Mouse (Mus musculus) heart, adult 11 months (tissue): Measurements from ENCODE around the gene Rpl10.

Experiments used
- DNase-seq: peaks from one replicate; pipeline ENCODE4 v3.0.0; 2022

Rpl10 gene

DNA sequence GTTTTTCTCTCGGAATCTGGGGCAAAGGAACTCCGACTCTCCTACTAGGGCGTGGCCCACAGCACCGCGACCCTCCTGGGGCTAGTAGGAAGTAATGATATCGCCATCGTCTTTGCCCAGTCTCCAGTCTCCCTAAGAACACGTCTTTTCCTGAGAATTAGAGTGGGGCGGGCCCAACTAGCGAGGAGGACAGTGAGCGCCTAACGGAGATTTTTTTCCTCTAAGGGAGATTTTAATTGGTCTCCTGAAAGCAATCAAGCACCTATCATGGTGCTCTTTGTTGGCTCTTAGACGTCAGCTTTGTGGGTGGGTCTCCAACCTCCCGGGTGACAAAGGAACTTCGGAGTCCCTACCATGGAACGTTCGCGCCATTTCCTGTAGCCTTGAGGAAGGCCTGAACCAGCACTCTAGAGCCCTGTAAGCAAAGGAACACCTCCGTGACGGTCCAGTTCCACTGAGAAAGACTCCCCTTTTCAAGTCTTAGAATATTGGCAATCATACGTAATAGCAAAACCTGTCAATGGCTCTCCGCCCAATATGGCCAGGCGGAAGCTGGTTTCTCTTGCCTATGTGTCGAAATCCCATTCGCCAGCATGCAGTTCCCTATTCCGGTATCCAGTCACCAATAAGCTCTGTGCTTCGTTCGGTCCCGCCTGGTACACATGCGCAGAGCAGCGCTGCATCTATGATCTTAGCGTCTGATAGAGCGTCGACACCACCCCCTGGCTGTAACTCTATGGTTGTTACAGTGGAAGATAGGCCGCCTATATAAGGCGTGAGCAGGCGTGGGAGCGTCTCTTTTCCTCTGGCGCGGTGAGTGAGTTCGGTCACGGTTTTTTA lies at the start of gene Rpl10:
Gene Rpl10, plus strand, starts transcription at position 751 of the 840 bp plus-strand sequence.
- DNase-seq: peak; percentile 100

DNA sequence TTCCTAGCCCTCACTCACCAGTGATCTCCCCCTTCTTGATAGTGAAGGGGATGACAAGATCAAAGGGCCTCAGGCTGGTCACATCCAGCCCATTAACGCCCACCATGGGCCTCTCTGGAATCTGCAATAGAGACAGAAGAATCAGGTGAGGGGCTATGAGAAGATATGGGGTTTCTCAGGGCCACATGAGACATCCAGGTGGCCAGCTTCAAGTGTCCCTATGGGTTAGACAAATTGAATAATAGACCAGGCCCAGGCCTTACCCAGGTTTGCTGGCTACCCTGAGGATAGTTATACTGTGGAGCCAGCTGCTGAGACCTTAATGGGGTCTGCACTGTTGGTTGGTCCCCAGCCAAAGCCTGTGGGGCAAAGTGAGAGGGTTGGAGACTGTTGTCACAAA lies 40.6 kb upstream of the Rpl10 start:
- DNase-seq: peak; percentile 80

- DNase-seq: peak; percentile 52
These were observed 37.4 kb upstream of the Rpl10 start for GRCm38 (mm10) chrX:74233196-74233595.

GRCm38 (mm10) chrX:74240332-74240731 lies 30.3 kb upstream of the Rpl10 start:
- DNase-seq: peak; percentile 70

GRCm38 (mm10) chrX:74243396-74243795 lies 27.2 kb upstream of the Rpl10 start:
- no peak for DNase-seq

DNA sequence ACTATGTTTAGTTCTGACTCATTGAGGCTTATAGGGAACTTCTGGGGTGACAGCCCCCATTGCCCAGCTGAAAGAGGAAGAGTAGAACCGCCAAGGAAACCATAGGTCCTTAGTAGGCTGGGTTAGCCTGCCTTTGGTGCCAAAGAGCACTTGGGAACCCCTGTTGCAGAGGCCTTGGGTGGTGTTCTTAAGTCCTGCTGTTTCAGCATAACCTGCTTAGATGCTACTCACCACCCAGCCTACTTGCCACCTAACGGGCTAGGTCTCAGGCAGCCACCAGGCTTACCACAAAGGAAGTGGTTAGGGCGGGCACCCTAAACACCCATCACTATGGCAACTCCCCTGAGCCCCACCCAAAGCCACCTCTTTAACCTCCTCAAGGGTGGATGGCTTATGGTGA lies 26.8 kb upstream of the Rpl10 start:
- peak; percentile 97 for DNase-seq

GRCm38 (mm10) chrX:74244614-74245083 lies 26.0 kb upstream of the Rpl10 start:
- DNase-seq: peak; percentile 98

- DNase-seq: peak; percentile 76
These were observed 25.5 kb upstream of the Rpl10 start for GRCm38 (mm10) chrX:74245107-74245506.

DNA sequence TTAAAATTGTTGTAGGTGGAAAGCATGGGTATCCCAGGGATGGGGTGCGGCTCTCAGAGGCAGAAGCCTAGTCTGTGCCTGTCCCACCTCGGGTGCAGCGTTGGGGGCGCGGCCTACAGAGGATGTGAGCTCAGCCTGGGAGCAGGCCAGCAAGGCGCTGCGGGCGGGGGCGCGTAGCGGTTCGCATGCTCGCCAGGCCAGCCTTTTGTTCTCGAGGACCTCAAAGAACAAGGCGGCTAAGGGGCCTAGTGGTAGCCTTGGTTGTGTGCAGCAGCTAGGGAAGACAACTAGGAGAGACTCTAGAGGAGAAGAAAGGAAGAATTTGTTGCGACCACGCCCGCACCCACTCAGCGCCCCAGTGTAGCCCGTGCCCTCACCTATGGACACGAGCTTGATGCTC lies 24.9 kb upstream of the Rpl10 start:
- DNase-seq: peak; percentile 99

DNA sequence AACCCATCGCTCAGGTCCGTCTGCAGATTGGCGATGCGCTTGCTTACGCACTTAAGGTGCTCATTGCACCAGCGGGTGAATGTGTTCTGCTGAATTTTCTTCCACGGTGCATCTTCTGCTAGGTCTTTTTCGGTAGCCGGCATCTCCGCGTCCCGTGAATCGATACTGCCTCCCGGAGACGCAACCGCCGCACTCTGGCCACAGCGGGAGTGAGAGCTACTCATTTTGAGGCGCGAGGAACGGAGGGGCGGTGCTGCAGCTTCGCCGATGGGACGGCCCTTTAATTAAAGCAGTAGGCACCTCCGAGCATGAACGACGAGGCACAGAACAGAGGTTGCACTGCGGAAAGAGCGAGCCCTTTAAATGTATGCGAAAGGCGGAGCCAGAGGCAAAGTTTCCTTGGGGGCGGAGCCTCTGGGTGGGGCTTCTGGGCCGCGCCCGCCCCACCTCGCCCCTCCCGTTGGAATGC lies 24.4 kb upstream of the Rpl10 start:
- DNase-seq: peak; percentile 99

GRCm38 (mm10) chrX:74246693-74247092 lies 23.9 kb upstream of the Rpl10 start:
- DNase-seq: peak; percentile 97

DNA sequence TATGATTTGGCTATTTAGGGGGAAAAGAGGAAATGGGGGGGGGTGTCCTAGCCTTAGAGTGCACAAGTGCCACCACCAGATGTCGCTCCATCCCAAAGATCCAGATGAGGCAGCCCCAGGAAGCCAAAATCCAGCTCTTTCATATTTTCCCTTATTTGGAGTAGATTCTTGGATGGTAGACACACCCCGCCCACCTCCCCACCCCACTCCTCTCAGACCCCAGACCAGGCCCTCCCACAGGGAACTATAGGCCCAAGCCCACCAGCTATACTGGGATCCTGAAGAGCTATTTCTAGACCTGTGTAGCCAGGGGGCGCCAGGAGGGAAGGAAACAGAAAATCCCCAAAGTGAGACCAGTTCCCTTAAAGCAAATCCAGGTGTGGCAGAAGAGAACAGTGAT lies 22.0 kb upstream of the Rpl10 start:
- peak; percentile 96 for DNase-seq

GRCm38 (mm10) chrX:74249615-74250014 lies 21.0 kb upstream of the Rpl10 start, which contains the start of gene Flna:
Flna (minus strand) TSS chrX:74249820.
- DNase-seq: peak; percentile 97

- peak; percentile 100 for DNase-seq
These were observed 16.3 kb upstream of the Rpl10 start, which contains the start of gene Emd for GRCm38 (mm10) chrX:74254153-74254887. Emd (plus strand) TSS chrX:74254687.

GRCm38 (mm10) chrX:74254888-74255565 lies 15.6 kb upstream of the Rpl10 start:
- DNase-seq: peak; percentile 92

DNA sequence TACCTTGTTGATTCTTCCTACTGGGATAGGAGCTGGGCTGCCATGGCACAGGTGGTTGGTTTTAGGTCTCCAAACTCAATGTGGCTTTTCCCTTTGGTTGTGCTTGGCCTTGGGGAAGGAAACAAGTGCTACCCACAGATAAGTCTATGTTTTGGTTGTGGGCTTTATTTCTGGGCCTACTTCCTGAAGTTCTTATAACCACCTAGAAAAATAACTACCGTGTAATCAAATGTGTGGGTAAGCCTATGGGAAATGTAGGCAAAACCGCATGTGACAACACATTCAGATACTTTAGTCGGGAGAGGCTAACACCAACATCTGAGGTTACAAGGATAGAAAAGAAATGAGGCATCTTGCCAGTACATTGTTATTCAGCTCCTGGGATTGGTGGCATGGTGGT lies 12.9 kb upstream of the Rpl10 start:
- DNase-seq: no peak

DNA sequence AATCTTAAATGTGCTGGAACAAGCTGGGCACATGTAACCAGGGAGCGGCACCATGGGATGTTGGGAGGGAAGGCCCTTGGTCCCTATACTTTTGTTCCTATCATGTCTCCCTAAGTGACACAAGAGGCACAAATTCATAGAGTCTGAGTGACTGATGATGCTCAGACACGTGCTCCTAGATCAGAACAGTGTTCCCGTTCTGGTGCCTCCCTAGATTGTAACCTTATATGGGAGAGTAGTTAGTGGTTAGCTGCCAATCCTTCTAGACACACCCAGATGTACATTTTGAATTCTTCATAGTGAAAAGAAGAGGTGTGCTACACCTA lies 913 bp upstream of the Rpl10 start:
- DNase-seq: no peak

GRCm38 (mm10) chrX:74270902-74271551 lies 415 bp downstream of the Rpl10 start:
- peak; percentile 94 for DNase-seq

DNA sequence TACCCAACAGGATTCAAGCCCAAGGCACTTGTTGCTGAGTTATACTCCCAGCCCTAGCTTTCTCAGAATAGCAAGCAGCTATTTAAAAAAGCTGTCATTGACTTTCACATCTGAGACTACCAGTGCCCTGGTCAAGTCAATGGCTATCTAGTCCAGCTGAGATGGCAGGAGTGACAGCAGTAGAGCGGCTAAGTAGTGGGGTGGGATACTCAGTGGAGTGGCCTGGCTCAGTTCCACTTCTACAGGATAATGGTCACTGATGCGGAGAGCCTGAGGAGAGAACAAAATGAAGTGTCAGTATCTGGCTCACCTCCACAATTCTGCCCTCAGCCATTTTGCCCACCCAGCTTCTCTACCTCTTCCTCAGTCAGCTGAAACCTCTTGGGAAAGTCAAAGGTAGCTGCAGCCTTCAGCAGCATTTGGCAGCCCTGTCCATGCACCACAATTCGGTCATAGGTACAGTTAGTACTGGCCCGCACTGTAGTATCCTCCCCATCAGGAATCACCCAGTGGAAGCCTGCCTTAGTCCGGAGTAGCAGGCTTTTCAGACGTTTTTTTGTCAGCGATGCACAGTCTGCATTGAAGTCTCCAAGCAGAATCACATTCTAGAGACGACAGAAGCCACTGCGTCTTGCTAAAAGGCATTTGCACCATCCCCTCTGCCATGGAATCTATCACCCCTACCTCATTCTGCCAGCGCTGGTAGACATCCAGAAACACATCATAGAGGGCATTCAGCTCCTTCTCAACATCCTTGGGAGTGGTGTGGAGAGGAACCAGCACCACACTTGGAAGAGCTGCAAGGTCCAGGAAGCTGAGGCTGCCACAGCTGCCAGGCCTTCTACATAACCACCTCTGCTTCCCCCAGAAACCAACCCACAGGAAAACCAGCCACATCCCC lies 3.1 kb downstream of the Rpl10 start:
- DNase-seq: peak; percentile 81

GRCm38 (mm10) chrX:74277916-74278315 lies 7.3 kb downstream of the Rpl10 start:
- peak; percentile 61 for DNase-seq

DNA sequence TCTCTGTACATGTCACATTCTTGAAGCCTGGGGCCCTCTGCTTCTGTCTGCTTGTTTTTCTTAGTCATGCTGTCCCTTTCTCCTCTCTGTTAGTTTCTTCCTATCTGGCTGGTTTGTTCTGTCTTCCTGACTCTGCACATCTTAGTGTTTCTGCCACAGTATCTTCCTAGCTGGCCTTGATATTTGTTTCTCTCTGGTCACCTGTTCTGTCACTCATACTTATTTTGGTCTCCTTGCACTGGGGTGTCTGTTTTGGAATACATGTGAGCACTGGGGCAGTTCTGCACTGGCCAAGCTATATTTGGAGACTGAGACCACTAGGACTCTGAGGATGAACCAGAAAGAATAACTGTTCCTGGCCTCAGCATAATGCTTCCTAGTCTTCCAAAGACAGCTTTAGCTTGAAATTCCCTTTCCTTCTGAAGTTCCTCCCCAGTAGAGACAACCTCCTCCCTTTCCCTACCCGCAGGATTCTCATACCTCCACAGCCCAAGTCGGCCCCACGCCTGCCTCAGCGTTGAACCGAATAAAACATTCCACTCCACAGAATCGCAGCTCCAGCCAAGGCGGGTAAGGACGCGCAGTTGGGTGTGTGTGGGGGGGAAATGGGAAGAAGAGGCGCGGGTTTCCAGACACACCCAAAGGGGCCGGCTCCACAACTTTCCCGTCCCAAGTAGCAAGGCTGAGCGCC lies 10.6 kb downstream of the Rpl10 start:
- no peak for DNase-seq
